Mouse (Mus musculus) midbrain, embryonic 10.5 days (tissue): ENCODE results near the gene Ecsit. TPM values are rescaled to one million over a fixed set of nuclear protein-coding genes. Genes with fewer than 3 reads are reported as not detected.

Experiments used
- DNase-seq: peaks from one replicate; pipeline ENCODE4 v3.0.0-alpha.2; 2017; ENCODE audit warnings: low spot score
- H3K27ac ChIP-seq: fragments of 300-500 bp; sonication (generic); replicated peaks from 2 replicates; pipeline ENCODE4 v1.5.1; 2016; ENCODE audit warnings: mild to moderate bottlenecking
- H3K27me3 ChIP-seq: fragments of 300-500 bp; sonication (generic); 2 replicates; pipeline ENCODE4 v1.6.1; 2016; ENCODE audit warnings: low read depth, mild to moderate bottlenecking; ENCODE audit not compliant: poor library complexity, severe bottlenecking
- H3K36me3 ChIP-seq: fragments of 300-500 bp; sonication (generic); 2 replicates; pipeline ENCODE4 v1.6.1; 2016; ENCODE audit warnings: mild to moderate bottlenecking, moderate library complexity
- H3K4me1 ChIP-seq: fragments of 300-500 bp; sonication (generic); 2 replicates; pipeline ENCODE4 v1.6.1; 2016
- H3K4me3 ChIP-seq: fragments of 300-500 bp; sonication (generic); 2 replicates; pipeline ENCODE4 v1.5.1; 2016; ENCODE audit warnings: mild to moderate bottlenecking, moderate library complexity
- H3K9me3 ChIP-seq: fragments of 300-500 bp; sonication (generic); replicated peaks from 2 replicates; pipeline ENCODE4 v1.6.1; 2016; ENCODE audit warnings: mild to moderate bottlenecking
- WGBS: fragments of 180-500 bp; shearing (Covaris S2); methylation state at CpG from one replicate; pipeline ENCODE4 v1.1.7; 2016; 5-methylcytosine and 5-hydroxymethylcytosine counted together
- polyA plus RNA-seq: library from polyadenylated mRNA; unstranded; fragments of >200 nt; fragmentation: Nextera tagmentation; extraction: Ambion mirVana; gene quantifications from 2 replicates; pipeline ENCODE4 v1.2.1, GENCODE M21; 2016

Ecsit gene
- polyA plus RNA-seq, 1 experiment from 2014 or later = 41.1 TPM

DNA sequence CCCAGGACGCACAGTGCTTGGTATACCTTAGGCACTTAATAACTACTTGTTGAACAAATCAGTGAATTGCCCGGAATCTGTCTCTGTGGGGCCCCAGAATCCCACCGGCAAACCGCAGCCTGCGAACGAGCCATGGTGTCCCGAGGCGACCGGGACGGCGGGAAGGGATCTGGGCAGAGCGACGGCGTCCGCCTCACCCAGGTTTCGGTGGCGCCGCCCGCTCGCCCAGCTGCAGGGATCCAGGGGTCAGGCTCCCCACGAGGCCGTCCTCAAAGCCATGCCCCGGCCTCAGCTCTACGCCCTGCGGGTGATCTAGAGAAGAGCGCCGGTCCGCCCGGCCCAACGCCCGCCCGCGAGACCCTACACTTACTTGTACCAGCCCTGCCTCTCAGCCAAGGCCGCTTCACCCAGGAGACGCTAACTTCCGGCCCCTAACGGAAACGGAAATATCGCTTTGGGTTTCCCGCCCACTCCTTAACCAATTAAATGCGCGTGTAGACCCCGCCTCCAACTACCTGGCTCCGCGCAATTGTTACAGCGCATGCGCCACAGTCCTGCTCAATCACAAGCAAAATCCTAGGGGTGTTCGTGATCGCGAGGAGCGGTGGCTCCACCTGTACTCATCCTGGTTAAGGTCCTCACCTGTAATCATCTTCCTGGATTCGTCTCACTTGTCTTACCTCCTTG lies 31.6 kb upstream of the Ecsit start, which contains the start of gene Elof1:
Gene Elof1 (minus strand): TSS at position 433 of the 687 bp plus-strand sequence.
- H3K36me3 ChIP-seq = peaks cover 29% of the 10 kb centered on the region
- H3K27me3 ChIP-seq = no peaks in the 10 kb centered on the region
- H3K9me3 ChIP-seq = no peaks in the 10 kb centered on the region
- peaks cover 22% of the 10 kb centered on the region for H3K4me1 ChIP-seq
- peak within 1 kb of the TSS; percentile 81 for H3K4me3 ChIP-seq
- peak within 1 kb of the TSS; percentile 93 for H3K27ac ChIP-seq
- peak; percentile 94 for DNase-seq
- WGBS = under 1% methylated on average over 52 of the region's 52 CpGs

DNA sequence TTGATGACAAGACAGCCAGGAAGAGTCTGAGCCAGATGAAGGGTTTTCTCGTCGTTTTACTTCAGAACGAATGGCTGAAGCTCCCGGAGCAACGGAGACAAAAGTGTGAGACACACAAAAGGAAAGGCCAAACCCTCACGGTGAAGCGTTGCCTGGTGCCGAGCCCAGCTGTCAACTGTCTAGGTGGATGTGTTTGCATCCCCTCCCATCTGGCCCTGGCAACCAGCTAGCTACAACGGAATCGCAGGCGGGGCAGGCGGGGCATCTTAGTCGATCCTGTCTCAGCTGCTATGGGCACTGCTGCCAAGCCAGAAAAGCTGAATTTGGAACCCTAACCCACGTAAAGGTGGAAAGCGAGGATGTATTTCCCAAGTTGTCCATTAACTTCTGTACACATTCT lies 30.8 kb upstream of the Ecsit start:
- DNase-seq = peak; percentile 38
- peaks cover 37% of the 10 kb centered on the region for H3K36me3 ChIP-seq
- H3K27ac ChIP-seq = peak overlapping the region; percentile 93
- no peaks in the 10 kb centered on the region for H3K9me3 ChIP-seq
- peaks cover 22% of the 10 kb centered on the region for H3K4me1 ChIP-seq
- 33% methylated on average over 15 of the region's 15 CpGs for WGBS
- no peaks in the 10 kb centered on the region for H3K27me3 ChIP-seq
- H3K4me3 ChIP-seq = peak overlapping the region; percentile 81

GRCm38 (mm10) chr9:22115635-22116034 lies 30.4 kb upstream of the Ecsit start:
- 95% methylated on average over 4 of the region's 4 CpGs for WGBS
- H3K4me3 ChIP-seq = peak overlapping the region; percentile 81
- peaks cover 22% of the 10 kb centered on the region for H3K4me1 ChIP-seq
- H3K27ac ChIP-seq = no peak overlapping the region
- peaks cover 41% of the 10 kb centered on the region for H3K36me3 ChIP-seq
- DNase-seq = no peak
- no peaks in the 10 kb centered on the region for H3K9me3 ChIP-seq
- H3K27me3 ChIP-seq = no peaks in the 10 kb centered on the region

DNA sequence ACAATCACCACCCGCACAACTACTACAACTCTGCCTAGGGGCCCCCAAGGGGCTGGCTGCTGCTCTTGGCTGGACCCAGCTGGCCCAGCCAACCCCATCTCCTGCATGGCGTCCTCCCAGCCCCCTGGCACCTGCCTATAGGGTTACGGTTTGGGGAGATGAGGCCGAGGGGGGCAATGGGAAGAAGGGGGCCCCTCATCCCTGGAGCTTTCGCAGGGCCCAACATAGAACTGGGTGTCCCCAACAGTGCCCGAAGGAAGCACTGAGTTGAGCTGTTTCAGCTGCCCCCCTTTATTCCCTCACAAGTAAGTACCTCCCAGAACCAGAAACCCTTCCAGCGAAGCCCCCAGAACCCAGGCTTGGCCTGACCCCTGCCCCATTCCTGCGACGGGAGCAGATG lies 23.0 kb upstream of the Ecsit start:
- peaks cover 44% of the 10 kb centered on the region for H3K36me3 ChIP-seq
- DNase-seq = no peak
- no peaks in the 10 kb centered on the region for H3K4me1 ChIP-seq
- H3K4me3 ChIP-seq = no peak overlapping the region
- 90% methylated on average over 9 of the region's 9 CpGs for WGBS
- H3K27ac ChIP-seq = no peak overlapping the region
- H3K27me3 ChIP-seq = no peaks in the 10 kb centered on the region
- H3K9me3 ChIP-seq = no peaks in the 10 kb centered on the region

DNA sequence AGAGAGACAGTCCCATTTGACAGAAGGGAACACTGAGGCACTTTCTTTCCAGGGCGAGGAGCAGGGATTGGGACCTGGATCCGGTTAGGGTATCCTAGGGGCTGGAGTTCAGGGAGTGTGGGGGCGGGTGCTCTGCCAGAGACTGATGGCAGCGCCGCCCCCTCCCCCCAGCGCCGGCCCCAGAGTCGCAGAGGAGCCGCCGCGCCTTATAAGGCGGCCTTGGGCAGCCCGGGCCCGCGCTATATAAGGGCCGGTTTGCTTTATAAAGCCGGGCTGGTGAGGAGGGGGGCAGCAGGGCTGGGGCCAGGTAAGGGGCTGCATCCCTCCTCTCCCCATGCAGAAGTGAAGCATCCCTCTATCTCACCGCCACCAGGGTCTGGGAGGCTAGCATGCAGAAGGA lies 14.7 kb upstream of the Ecsit start:
- Histone ChIP-seq H3K27me3 (peaks cover 56% of the 10 kb centered on the region), H3K4me1 (peaks cover 16% of the 10 kb centered on the region), H3K9me3 (no peaks in the 10 kb centered on the region), H3K4me3 (no peak overlapping the region), H3K36me3 (no peaks in the 10 kb centered on the region), H3K27ac (no peak overlapping the region)
- no peak for DNase-seq
- WGBS = 7% methylated on average over 18 of the region's 18 CpGs

GRCm38 (mm10) chr9:22098993-22099696 lies 13.9 kb upstream of the Ecsit start, which contains the start of gene Cnn1:
TSS of gene Cnn1 (plus strand) at chr9:22099216.
- DNase-seq = no peak
- H3K4me3 ChIP-seq = no peak within 1 kb of the TSS
- H3K4me1 ChIP-seq = peaks cover 16% of the 10 kb centered on the region
- H3K36me3 ChIP-seq = no peaks in the 10 kb centered on the region
- H3K27me3 ChIP-seq = peaks cover 56% of the 10 kb centered on the region
- WGBS = 14% methylated on average over 14 of the region's 14 CpGs
- no peaks in the 10 kb centered on the region for H3K9me3 ChIP-seq
- no peak within 1 kb of the TSS for H3K27ac ChIP-seq

DNA sequence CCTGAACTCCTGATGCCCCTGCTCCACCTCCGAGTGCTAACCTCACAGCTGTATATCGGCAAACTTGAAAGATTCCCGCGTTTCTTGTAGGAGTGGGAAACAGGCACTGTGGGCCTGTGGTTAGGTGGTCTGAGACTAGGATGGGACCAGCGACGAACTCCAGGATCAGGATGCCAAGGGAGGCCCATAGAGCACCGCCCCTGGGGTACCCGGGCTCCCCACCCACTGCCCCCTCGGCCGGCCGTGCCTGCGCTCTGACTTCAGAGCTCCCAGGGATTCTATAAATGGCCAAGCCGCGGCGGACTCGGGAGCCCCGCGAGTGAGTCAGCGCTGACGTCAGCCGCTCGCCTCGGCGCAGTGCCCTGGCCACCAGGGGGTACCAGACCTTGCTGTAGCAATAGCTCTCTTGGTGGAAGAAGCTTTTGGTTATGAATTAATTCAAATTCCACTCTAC lies 10.6 kb upstream of the Ecsit start:
- DNase-seq = peak; percentile 84
- Histone ChIP-seq H3K36me3 (no peaks in the 10 kb centered on the region), H3K9me3 (no peaks in the 10 kb centered on the region), H3K27me3 (peaks cover 50% of the 10 kb centered on the region), H3K27ac (peak overlapping the region; percentile 82), H3K4me3 (peak overlapping the region; percentile 58), H3K4me1 (peaks cover 16% of the 10 kb centered on the region)
- 3% methylated on average over 24 of the region's 24 CpGs for WGBS

- no peaks in the 10 kb centered on the region for H3K9me3 ChIP-seq
- WGBS = 91% methylated on average over 6 of the region's 6 CpGs
- H3K4me1 ChIP-seq = peaks cover 6% of the 10 kb centered on the region
- no peak for DNase-seq
- H3K27me3 ChIP-seq = peaks cover 18% of the 10 kb centered on the region
- no peaks in the 10 kb centered on the region for H3K36me3 ChIP-seq
- H3K27ac ChIP-seq = no peak overlapping the region
- H3K4me3 ChIP-seq = no peak overlapping the region
Measured at GRCm38 (mm10) chr9:22092746-22093145, 7.5 kb upstream of the Ecsit start.

DNA sequence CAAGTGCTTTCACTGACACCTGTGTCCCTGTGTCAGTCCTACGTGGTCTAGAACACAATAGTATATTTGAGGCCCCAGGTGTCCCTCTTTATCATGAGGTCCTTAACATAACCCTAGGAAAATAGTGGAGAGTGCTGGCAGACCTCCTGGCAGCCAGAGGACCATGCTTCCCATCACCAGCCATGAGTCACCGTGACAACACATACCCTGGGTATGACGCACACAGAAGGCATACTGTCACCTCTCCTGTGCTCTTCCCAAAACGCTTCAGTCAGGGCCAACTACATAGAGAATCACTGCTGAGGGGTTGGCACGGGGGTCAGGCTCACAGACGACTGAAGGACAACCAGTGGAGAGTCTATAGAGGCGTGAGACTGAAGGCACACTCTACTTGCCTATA lies 4.7 kb upstream of the Ecsit start:
- Histone ChIP-seq H3K36me3 (no peaks in the 10 kb centered on the region), H3K27me3 (peaks cover 6% of the 10 kb centered on the region; the same call in 1 of the 2 replicates), H3K4me3 (no peak overlapping the region), H3K4me1 (peaks cover 7% of the 10 kb centered on the region), H3K27ac (no peak overlapping the region), H3K9me3 (no peaks in the 10 kb centered on the region)
- no peak for DNase-seq
- WGBS = 89% methylated on average over 7 of the region's 7 CpGs

DNA sequence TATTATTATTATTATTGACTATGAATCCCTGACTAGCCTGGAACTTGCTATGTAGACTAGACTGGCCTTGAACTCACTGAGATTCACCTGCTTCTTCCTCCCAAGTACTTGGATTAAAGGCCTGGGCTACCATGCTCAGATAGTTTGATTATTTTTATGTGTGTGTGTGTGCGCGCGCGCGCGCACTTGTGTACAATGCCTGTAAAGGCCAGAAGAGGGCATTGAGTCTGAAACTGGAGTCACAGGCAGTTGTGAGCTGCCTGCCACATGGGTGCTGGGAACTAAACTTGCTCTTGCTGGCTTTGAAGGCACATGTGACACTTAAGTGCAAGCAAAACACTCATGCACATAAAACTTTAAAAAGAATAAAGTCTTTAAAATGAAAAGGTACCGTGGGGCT lies 4.0 kb upstream of the Ecsit start:
- DNase-seq = no peak
- Histone ChIP-seq H3K36me3 (no peaks in the 10 kb centered on the region), H3K27me3 (peaks cover 6% of the 10 kb centered on the region; the same call in 1 of the 2 replicates), H3K4me1 (peaks cover 13% of the 10 kb centered on the region), H3K4me3 (no peak overlapping the region), H3K9me3 (no peaks in the 10 kb centered on the region), H3K27ac (no peak overlapping the region)
- whole genome bisulfite sequencing = 96% methylated on average over 7 of the region's 7 CpGs

- Histone ChIP-seq H3K9me3 (no peaks in the 10 kb centered on the region), H3K4me3 (no peak overlapping the region), H3K27me3 (no peaks in the 10 kb centered on the region), H3K36me3 (peaks cover 6% of the 10 kb centered on the region; the same call in 1 of the 2 replicates), H3K27ac (no peak overlapping the region), H3K4me1 (peaks cover 15% of the 10 kb centered on the region)
- no peak for DNase-seq
- 75% methylated on average over 2 of the region's 2 CpGs for WGBS
Measured at GRCm38 (mm10) chr9:22087034-22087618, 1.9 kb upstream of the Ecsit start.

GRCm38 (mm10) chr9:22086012-22086411 lies 774 bp upstream of the Ecsit start:
- Histone ChIP-seq H3K36me3 (peaks cover 6% of the 10 kb centered on the region; the same call in 1 of the 2 replicates), H3K4me3 (peak overlapping the region; percentile 76), H3K9me3 (no peaks in the 10 kb centered on the region), H3K27me3 (no peaks in the 10 kb centered on the region), H3K4me1 (peaks cover 15% of the 10 kb centered on the region), H3K27ac (peak overlapping the region; percentile 81; the same call in 1 of the 2 replicates)
- DNase-seq = no peak
- WGBS = 85% methylated on average over 6 of the region's 6 CpGs

- H3K4me3 ChIP-seq = peak overlapping the region; percentile 76
- DNase-seq = no peak
- H3K4me1 ChIP-seq = peaks cover 15% of the 10 kb centered on the region
- H3K27ac ChIP-seq = peak overlapping the region; percentile 81
- 42% methylated on average over 4 of the region's 4 CpGs for WGBS
- H3K27me3 ChIP-seq = no peaks in the 10 kb centered on the region
- no peaks in the 10 kb centered on the region for H3K9me3 ChIP-seq
- peaks cover 14% of the 10 kb centered on the region for H3K36me3 ChIP-seq
Measured at GRCm38 (mm10) chr9:22084667-22085021, 594 bp downstream of the Ecsit start.
